Mouse (Mus musculus): ENCODE data around the gene Stk39.

The Stk39 gene

DNA sequence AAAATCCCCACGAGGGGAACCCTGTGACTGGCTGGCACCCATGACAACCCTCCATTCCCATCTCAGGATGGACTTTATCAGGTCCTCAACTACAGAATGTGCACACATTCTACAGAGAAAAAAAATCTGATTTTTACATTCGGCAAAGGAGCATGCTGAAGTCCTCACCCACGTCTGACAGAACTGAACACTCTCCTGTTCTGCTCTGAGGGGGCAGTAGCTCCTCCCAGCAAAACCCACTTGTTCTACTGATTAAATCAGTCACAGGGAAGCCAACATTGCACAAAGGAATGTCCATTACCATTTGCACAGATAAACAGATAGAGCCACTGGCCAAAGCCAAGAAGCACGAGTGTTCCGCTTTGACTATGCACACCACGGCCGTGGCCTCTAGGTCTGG is 52.3 kb downstream of the Stk39 start:
- DNase-seq = no peak

DNA sequence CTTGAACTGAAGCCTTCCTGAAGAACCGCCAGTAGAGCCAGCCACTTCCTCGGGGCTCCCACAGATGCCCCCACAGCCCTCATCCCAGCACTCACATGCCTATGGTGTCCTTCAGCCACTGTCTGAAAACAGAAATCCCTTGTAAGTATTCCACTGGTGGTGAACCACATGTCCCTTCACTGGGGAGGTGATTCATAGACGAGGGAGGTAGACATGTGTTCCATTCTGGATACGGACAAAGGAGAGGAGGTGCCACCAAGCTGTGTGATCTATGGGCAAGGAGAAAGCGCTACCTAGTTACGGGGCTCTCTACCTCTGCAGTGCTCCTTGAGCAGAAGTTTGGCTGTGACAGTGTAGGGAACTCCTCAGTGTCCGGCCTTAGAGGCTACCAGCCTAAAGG is 52.9 kb downstream of the Stk39 start:
- no peak for DNase-seq

DNA sequence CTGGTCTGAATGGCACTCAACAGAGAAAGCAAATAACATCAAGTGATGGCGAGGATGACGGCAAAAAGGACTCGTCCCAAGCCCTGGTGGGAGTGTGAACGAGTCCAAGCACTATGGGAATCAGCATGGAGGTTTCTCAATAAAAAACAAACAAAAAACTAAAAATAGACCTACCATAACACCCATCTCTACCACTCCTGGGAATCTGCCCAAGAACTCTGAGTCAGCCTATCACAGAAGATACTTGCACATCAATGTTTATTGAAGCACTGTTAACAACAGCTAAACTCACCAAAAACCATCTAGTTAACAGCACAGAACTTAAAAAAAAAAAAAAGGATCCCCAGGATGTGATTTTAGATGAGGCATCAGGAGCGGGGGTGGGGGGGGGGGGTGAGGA is 55.0 kb downstream of the Stk39 start:
- peak; percentile 25 for DNase-seq

DNA sequence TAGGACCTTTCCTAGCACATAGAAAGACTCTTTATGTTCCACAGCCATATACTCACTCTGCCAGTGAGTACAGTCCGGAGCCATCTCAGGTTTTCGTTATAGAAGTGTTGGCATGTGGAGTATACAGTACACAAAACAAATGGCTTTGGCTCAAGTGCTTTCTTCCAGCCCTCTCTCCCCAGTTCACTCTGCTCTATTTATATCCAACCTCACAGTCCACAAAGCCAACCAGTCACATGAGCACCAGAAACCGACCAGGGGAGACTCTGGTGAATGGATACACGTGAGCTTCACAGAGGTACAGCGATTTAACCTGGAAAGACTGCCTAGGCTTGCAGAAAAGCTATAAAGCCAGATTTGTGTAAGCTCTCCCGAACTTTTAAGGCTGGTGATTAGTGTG is 56.4 kb downstream of the Stk39 start:
- peak; percentile 37 for DNase-seq

DNA sequence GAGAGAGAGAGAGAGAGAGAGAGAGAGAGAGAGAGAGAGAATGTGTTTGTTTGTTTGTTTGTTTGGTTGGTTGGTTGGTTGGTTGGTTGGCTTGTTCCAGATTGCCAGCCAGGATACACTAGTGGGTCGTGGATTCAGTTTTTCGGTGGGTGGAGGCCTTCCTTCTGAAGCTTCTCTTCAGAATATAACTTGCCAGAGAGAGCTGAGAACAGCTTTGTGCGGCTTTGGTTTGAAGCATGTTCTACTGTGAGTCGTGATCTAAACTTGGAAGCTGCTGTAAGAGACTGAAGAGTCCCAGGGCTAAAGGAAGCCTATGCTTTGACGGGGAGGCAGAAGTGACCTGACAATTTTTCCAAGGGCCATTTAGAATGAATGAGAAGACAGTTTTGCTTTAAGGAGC is 59.9 kb downstream of the Stk39 start:
- no peak for DNase-seq

DNA sequence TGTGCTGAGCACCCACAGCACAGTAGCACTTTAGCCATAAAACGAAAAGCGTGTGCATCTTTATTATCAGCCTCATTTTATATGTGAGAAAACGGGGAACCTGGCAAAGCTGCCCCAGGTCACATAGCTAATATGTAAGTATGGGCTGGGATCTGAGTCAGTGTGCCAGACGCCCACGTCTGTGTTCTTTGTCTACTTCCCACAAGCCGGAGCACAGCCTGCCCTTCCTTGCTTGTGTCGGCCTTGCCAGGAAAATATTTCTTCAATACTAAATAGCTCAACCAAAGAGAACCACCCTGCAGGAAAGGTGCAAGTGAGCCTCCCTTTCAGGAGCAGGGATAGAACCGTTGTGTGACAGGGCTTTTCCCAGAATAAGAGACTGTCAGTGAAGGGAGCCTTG is 60.9 kb downstream of the Stk39 start:
- no peak for DNase-seq

DNA sequence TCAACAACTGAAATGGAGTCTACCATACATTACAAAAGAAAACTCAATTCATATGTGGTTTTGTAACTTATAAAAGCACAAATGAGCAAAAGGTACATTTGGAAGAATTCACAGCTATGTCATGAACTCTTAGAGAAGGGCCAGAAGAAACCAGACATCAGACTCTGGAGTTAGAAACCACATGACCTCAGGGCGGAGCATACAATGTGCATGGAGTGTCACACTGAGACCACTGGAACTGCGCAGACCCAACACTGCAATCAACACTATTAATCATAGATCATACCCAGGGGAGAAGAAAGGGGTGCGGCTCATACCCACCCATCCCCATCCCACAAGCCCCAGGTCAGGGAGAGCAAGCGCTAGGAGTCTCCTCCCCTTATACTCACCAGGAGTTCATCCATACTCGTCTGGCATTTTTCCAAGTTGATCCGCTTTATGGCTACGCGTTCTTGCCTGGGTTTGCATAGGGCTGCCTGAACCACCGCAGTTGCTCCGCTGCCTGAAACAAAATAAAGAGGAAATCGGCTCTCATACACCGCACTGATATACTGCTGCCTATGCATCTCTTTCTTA is 62.3 kb downstream of the Stk39 start:
- no peak for DNase-seq

DNA sequence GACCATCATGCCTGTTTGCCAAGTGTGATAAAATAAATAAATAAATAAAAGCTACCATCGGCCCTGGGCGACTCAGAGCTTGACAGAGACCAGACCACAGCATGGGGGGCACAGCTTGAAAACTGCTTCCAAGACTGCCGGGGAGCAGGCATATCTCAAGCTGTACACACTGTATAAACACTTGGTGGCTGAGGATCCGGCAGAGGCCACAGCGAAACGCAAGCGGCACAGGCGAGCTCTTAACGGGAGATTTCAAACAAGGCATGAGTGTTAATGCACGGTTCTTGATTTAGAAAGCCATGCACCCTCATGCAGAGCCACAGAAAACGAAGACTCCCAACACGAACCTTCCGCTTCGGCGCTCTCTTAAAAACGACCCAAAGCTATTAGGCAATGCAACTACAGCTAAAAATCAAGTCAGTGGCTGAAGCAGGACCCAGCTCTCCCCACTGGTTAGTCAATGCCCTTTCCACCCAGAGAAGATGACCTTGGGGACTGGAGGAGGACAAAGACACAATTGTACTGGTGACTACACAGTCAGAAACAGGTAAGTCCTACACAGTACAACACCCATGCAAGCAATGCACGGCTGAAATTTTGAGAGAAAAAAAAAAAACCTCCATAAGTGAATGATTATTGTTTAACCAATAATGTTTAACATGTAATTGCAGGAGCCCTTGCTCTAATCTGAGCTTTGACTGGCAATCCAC is 63.6 kb downstream of the Stk39 start:
- DNase-seq = no peak

DNA sequence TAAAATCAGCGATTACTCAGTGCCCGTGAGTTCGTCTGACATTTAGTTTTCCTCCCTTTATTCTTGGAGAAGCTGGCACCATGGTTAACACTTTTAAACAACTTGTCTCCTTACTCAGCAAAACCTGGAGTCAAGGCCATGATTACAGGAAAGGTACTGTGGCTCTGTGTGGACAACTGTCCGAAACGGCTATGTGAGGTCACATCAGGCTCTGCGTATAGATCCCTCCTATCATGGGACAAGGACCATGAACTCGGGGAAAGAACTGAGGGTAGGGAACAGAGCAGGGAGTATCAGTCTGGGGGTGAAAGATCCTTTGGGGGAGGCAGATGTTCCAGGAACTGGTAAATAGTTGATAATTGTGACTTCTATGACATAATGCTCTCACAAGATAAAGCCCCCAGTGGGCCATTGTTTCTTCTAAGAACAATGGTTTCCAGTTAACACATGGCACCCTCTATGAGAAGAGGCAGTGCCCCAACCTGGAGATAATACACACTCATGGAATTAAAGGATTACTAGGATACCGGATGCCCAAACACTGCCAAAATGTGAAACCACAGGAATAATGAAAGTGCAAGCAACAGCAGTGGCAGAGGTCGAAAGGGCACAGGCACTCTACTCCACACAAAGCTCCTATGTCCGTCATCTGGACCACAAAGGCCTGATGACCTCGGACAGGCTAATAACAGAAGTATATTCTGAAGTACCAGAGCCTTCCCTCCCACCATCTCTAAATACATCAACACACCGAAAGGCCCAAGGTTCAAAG is 64.7 kb downstream of the Stk39 start:
- no peak for DNase-seq

DNA sequence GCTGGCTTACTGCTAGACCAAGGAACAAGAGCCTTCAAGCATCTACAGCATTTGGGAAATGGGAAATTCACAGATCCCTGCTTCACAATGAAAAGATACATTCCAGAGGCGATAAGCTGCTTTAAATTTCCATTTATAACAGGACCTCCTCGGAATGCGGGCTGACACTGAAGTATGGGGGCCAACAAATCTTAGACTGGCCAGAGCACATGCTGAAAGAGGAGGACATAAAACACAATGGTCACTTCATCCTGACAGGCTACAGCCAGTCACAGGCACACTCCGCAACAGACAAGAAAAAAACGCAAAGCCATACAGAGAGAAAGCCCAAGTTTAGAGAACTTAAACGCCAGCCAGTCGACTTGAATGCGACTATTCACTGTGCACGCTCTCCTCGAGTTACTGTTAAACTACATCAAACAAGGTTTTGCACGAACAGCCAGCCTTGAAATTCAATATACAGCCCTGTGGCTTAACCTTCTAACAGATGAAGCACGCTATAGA is 65.4 kb downstream of the Stk39 start:
- DNase-seq = no peak

DNA sequence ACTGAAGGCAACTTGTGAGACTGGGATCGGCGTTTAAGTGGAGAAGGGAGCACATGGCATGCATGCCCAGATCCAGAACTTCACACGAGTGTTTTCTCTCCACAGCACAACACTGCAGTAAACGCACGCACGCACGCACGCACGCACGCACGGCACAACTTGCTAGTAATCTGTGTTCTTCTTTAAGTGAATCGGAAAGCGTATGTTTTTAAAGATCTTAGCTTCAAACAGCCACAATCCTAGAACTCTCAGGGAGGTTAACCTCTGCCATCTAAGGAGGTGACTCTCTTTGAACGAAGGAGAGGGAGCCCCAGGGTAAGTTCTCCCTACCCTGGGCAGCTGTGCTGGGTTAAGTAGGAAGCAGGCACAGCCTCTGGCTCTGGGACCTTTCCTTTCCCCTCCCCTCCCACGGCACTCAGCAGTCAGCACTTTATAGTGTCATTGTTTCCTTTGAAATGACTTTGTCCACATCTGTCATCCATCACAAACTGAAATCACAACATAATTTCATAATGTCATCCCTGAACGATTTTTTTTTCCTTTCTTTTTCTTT is 66.8 kb downstream of the Stk39 start:
- no peak for DNase-seq

DNA sequence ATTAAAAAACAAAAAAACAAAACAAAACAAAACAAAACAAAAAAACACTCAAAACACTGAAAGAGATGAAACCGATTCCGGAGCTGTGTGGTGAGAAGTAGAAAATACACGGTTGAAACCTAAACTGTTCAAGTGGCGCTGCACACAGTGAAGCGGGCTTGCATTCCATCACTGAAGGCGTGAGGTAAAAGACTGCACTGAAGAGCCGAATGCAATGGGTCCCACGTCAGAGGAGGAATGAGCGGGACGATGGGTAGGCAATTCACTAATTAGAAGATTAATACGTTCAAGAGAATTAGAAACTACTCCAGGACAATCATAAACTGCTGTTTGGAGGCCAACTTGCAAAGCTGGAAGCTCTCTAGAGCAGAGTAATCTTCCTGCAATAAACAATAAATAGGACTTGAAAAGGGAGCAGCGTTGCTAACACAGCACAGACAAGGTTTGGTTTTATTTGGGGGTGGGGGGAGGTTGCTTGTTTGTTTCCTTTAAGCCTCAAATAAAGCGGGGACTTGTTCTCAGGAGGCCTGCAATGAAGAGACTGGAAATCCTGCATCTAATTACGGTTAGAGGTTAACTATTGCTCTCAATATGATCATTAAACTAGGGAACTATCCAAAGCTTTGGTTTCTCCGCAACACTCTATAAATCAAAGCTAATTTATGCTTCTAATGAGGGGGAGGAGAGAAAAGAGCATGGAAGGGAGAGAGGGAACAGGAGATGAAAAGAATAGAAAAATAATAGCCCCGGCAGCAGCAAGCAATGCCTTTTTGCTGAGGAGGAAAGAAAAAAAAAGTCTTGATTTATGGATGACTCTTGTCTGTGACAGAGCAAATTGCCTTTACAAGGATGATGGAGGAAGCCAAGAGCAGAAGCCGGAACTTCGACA is 67.5 kb downstream of the Stk39 start:
- no peak for DNase-seq

DNA sequence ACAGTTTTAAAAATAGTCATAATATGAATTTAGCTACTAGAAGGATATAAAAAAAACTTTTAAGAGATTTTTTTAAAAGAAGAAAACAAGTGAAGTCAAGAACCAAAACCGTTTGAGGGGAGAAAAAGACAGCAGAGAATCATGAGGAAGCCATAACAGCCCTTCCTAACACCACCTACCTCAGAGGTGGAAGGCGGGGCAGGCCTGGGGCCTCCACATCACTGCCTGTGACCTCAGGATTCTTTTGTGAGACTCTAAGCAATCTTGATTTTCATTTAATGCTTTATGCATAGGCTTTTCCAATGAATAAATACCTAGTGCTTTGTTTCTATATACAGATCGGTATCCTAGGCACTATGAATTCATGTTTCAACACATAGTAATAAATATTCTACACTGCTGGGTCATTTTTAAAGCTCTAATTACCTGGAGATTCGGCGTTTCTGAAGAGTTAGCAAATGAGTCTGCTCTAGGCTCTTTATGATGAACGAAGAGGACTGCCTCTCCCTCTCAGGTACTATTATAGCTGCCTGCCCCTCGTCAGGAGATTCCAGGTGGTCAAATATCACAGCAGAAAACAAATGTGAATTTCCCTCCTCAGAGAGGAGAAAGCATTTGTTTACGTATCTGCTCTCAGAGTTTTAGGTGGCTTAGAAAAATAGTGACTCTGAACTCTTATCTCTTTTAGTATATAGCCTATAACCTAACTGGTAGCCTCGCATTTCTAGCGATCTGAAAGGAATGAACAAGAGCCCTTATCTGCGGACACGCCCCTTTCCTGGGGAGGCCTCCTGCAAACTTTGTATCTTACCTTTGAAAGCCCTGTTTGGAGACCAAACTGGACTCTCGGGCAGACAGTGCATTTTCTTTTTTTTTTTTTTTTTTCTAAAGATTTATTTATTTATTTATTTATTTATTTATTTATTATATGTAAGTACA is 78.2 kb downstream of the Stk39 start:
- no peak for DNase-seq

DNA sequence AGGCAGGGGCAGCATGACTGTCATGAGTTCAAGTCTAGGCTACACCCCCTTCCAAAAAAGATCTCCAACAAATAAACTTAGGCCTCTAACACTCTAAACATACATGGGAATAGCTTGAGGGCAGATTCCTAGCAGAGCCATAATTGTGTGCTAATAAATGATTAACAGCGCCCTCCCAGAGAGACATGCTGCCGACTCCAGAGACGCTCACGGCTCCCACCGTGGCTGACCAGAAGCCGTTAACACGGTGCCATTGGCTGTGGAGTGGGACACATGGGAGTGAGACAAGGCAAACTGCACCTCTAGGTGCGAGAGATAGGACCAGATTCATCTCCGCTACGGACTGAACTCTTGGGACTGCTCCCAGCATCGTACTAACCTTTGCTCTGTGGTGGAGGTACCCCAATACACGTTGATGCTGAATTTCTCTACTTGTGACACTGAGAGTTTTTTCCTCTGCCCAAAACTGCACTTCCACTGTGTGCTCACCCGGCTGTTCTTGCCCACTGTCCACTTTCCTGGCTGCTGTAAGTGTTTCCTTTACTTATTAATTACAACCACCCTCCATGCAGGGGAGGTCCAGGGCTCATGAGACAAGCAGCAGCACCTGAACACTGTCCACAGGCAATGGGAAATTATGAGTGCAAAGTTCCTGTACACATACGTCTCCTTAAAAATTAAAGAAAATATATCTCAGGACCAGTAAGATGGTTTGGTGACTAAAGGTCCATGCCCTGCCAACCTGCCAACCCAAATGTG is 84.1 kb downstream of the Stk39 start:
- DNase-seq = no peak

DNA sequence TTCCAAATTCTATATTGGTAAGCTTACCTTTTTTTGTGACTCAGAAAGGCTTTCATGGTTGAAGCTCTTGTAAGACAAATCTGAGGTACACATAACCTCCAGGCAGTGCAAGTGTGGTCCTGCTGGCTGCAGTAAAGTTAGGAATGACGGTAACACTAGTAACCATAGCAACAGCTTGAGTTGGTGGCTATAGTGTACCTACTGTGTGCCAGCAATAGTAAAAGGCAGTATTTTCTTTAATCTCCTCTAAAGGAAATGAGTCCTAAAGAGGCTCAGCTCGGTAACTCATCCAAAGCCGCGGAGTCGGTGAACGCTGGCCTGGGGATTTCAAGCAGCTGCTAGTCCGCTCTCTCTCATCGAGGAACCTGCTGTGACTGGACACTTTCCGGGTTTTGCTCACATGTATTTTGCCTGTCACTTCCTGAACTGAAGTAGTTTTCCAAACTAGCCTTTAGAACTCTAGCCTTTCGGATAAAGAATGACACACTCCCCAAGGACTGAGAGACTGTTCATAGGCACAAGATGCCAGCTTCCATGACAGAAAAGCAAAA is 85.7 kb downstream of the Stk39 start:
- no peak for DNase-seq

DNA sequence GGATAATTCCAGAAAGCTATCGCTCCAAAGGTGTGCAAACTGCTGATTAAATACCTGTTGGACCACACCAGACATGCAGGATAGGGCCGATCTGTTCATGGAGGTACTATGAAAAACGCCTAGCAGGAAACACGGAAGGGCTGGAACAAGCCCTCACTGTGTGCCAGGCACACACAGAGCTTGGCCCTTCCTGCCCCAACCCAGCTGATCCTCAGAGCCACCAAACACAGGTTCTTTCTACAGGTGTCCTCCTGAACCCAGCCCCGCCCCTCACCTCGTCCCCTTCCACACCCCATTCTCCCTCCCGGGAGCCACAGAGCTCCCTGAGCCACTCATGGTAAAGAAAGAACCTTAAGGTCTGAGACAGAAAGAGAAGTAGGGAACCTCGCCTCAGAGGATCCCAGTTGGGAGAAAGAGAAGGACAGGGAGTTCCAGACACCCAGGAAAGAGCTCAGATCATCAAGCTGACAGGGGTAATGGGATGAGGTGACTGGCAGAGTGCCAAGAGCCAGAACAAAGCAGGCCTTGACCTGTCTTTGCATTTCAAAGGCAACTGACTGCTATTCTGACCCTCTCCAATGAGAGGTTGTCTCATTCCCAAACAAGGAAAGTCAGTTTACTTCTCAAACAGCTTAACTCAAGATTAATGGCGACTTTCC is 86.3 kb downstream of the Stk39 start:
- DNase-seq = no peak

DNA sequence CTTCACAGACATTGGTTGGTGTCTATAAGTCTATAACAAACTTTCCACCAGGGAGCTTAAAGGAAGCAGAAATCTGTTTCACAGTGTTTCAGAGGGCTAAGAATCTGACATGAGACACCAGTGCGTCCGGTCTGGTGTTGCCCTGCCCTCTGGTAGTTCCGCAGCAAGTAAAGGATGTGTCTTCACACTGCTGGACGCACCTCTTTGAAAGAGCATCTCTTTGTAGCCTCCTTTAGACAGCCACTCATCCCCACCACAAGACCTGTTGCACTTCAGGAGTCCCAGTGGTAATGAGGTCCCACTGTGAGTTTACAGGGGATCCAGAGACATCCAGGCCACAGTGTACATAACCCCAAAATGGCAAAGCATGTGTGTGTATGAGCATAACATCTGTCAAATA is 88.1 kb downstream of the Stk39 start:
- DNase-seq = no peak

DNA sequence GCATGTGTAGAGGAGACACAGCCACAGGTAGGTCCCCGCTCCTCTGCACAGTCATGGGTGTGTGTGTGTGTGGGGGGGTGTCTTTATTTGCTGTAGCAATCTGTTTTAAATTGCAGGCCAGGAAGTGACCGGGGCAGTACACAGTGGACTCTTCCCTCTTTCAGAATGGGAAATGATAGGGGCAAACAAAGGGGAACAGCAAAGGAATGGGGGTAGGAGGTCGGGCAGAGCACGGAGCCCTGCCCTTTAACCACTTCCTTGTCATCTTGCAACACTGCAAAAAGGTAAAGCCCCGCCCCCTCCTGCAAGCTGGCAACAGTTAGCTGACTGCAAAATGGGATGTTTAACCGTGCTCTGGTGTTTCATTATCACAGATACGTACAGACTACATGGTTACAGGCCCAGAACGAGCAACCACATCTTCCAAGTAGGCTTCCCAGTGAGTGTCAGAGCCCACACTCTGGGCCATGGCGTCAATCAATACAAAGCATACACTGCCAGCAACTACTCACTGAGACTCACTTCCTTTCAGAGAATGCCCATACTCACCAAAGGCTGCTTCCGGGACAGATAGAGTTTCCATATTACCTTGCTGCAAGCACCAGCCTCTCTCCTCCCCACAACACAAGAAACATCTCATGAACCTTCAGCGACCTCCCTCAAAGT is 89.5 kb downstream of the Stk39 start:
- DNase-seq = peak; percentile 53

DNA sequence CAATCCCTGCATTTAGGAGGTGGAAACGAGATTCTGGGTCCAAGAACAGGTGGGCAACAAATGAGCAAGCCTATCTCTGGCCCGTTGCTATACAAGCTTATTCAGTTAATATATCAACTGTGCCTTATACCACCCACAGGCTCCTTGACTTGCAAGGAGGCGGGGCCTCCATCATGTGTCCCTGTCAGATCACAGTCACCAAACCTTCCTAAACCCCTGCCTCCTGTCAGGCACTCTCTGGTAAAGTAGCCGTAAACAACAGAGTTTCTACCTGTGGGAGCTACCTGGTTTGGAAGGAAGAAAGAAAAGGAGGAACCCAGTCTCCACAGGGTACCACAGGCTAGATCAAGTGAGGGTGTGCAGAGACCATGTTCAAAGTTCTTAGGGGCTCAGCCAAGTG is 90.2 kb downstream of the Stk39 start:
- DNase-seq = no peak

All from lung, postnatal 36 days (tissue).